9 mouse cellular contexts compared by ENCODE assay signal in genomic region chr11:71389659-71390058, GRCm38 (mm10).
DNase-seq lines count a peak whose midpoint lies in the region; ATAC-seq lines count a peak whose summit lies in the region.
"Had no signal": no experiment of that assay in that cellular context is flagged by ENCODE, and none has a peak within 500 bp of the region (broad histone marks: within the 10 kb centered on the region; RNA-seq: fewer than 3 reads in every experiment).

No protein-coding gene starts in this region.

- DNase-seq in liver = peak; percentile 6
- peak; percentile 67 for DNase-seq in forebrain, embryonic 11.5 days (ENCODE audit: low spot score)
- DNase-seq in layer of hippocampus, postnatal 10 days (ENCODE audit: low spot score in 2 of 2) = peak; percentile 54 to 63
- peak; percentile 39 for DNase-seq in retina, adult 2 months (ENCODE audit: low read depth, low spot score)
- DNase-seq in thymus, postnatal 0 days (ENCODE audit: low spot score) = no peak

- H3K4me3 ChIP-seq in liver, embryonic 12.5 days = no peak overlapping the region
- H3K4me3 ChIP-seq in forebrain, embryonic 11.5 days (ENCODE audit: low read depth, low read length) = no peak overlapping the region
- H3K4me3 ChIP-seq: megakaryocyte, embryonic 14.5 days had no signal

- no peaks in the 10 kb centered on the region for H3K9me3 ChIP-seq in liver, embryonic 12.5 days (replicated peaks)
- H3K9me3 ChIP-seq in forebrain, embryonic 11.5 days (ENCODE audit: control insufficient read depth, low read length) = no peaks in the 10 kb centered on the region
- H3K9me3 ChIP-seq: megakaryocyte, embryonic 14.5 days had no signal

- H3K9ac ChIP-seq in liver, embryonic 12.5 days = no peak overlapping the region
- H3K9ac ChIP-seq in forebrain, embryonic 11.5 days (ENCODE audit: low read length) = no peak overlapping the region

- no peaks in the 10 kb centered on the region for H3K36me3 ChIP-seq in liver, embryonic 12.5 days
- H3K36me3 ChIP-seq in forebrain, embryonic 11.5 days (ENCODE audit: control insufficient read depth, insufficient read depth, low read length) = no peaks in the 10 kb centered on the region

- H3K4me2 ChIP-seq in liver, embryonic 12.5 days = no peak overlapping the region
- H3K4me2 ChIP-seq in forebrain, embryonic 11.5 days (ENCODE audit: low read depth, low read length, severe bottlenecking) = 0 out of 2 replicates have a peak overlapping the region, but pooled peaks have one; percentile 8

- H3K4me1 ChIP-seq in liver, embryonic 12.5 days = no peaks in the 10 kb centered on the region
- H3K4me1 ChIP-seq in forebrain, embryonic 11.5 days (replicated peaks; ENCODE audit: control insufficient read depth, insufficient read depth, low read length) = no peaks in the 10 kb centered on the region; the same call in 1 of the 2 replicates
- H3K4me1 ChIP-seq: megakaryocyte, embryonic 14.5 days had no signal

- no peak for ATAC-seq in liver, embryonic 12.5 days
- ATAC-seq in cerebellum, adult (ENCODE audit: insufficient number of reproducible peaks, low FRiP score, low TSS enrichment) = peak; percentile 66; the same call in 1 of the 2 replicates
- ATAC-seq in forebrain, embryonic 11.5 days (replicated peaks; ENCODE audit: low FRiP score) = peak; percentile 61
- no peak for ATAC-seq in erythroid progenitor cell, adult 5-6 weeks (replicated peaks; ENCODE audit: low FRiP score, poor library complexity, severe bottlenecking)

- no peak overlapping the region for H3K27ac ChIP-seq in liver, embryonic 12.5 days
- H3K27ac ChIP-seq in forebrain, embryonic 11.5 days (ENCODE audit: low read depth, low read length) = no peak overlapping the region

- WGBS in liver, embryonic 12.5 days (ENCODE audit: insufficient replicate concordance) = 25% methylated on average over 7 of the region's 7 CpGs
- WGBS in forebrain, embryonic 11.5 days = 18% methylated on average over 7 of the region's 7 CpGs

- H3K27me3 ChIP-seq in liver, embryonic 12.5 days (replicated peaks) = no peaks in the 10 kb centered on the region
- no peaks in the 10 kb centered on the region for H3K27me3 ChIP-seq in forebrain, embryonic 11.5 days (ENCODE audit: control insufficient read depth, insufficient read depth, low read length)
- H3K27me3 ChIP-seq: megakaryocyte, embryonic 14.5 days had no signal

Comparison
In these comparisons a context has a peak if more than half of its experiments do, and no peak if none do; other contexts are left out.
1. ATAC-seq: peak in cerebellum, adult (single experiment) and forebrain, embryonic 11.5 days (single experiment); none in liver, embryonic 12.5 days (single experiment) and erythroid progenitor cell, adult 5-6 weeks (single experiment).